Mouse (Mus musculus) heart, embryonic 12.5 days (tissue): ENCODE measurements around the gene Gstp2. TPM values are rescaled to one million over a fixed set of nuclear protein-coding genes. Genes with fewer than 3 reads are reported as not detected.

Experiments used
- ATAC-seq: fragments of 200-750 bp; cut with Nextera tagmentation; 2 replicates; pipeline ENCODE4 v1.8.0; 2017; ENCODE audit warnings: moderate TSS enrichment, moderate library complexity; ENCODE audit not compliant: insufficient number of reproducible peaks, low FRiP score
- H3K27ac ChIP-seq: fragments of 300-500 bp; sonication (generic); 2 replicates; pipeline ENCODE4 v1.5.1; 2016; ENCODE audit warnings: mild to moderate bottlenecking, moderate library complexity; ENCODE audit not compliant: poor library complexity, severe bottlenecking
- H3K27me3 ChIP-seq: fragments of 300-500 bp; sonication (generic); replicated peaks from 2 replicates; pipeline ENCODE4 v1.6.1; 2016; ENCODE audit warnings: mild to moderate bottlenecking, moderate library complexity
- H3K36me3 ChIP-seq: fragments of 300-500 bp; sonication (generic); 2 replicates; pipeline ENCODE4 v1.6.1; 2016; ENCODE audit warnings: mild to moderate bottlenecking, moderate library complexity
- H3K4me1 ChIP-seq: fragments of 300-500 bp; sonication (generic); replicated peaks from 2 replicates; pipeline ENCODE4 v1.6.1; 2016; ENCODE audit warnings: mild to moderate bottlenecking
- H3K4me2 ChIP-seq: fragments of 300-500 bp; sonication (generic); 2 replicates; pipeline ENCODE4 v1.6.1; 2016; ENCODE audit warnings: mild to moderate bottlenecking, moderate library complexity
- H3K4me3 ChIP-seq: fragments of 300-500 bp; sonication (generic); 2 replicates; pipeline ENCODE4 v1.5.1; 2016; ENCODE audit warnings: mild to moderate bottlenecking
- H3K9ac ChIP-seq: fragments of 300-500 bp; sonication (generic); 2 replicates; pipeline ENCODE4 v1.6.1; 2016; ENCODE audit warnings: mild to moderate bottlenecking, moderate library complexity
- H3K9me3 ChIP-seq: fragments of 300-500 bp; sonication (generic); replicated peaks from 2 replicates; pipeline ENCODE4 v1.6.1; 2016; ENCODE audit warnings: mild to moderate bottlenecking, moderate library complexity
- WGBS: fragments of 180-500 bp; shearing (Covaris S2); methylation state at CpG from one replicate; pipeline ENCODE4 v1.1.7; 2016; 5-methylcytosine and 5-hydroxymethylcytosine counted together
- polyA plus RNA-seq: library from polyadenylated mRNA; unstranded; fragments of >200 nt; fragmentation: Nextera tagmentation; extraction: Ambion mirVana; gene quantifications from 2 replicates; pipeline ENCODE4 v1.2.1, GENCODE M21; 2016

Gene Gstp2
- polyA plus RNA-seq, 1 experiment from 2014 or later: 7.1 TPM

DNA sequence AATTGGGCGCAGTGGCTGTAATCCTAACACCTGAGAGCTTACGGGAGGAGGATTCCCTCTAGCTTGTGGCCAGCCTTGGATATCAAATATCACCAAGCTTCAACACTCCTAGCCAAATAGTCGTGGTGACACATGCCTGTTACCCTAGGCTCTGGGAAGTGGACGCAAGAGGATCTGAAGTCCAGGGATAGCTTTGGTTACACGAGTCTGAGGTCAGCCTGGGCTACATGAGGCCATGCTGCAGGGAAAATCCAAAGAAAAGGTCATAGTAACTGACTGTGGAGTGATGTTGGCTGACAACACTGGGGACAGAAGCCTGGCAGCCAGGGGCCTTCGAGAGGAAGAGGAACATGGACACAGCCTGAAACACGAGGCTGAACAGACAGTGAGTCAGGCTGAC is 49.7 kb downstream of the Gstp2 start:
- H3K9ac ChIP-seq: no peak overlapping the region
- H3K4me1 ChIP-seq: peaks cover 18% of the 10 kb centered on the region
- no peak overlapping the region for H3K4me3 ChIP-seq
- H3K27me3 ChIP-seq: peaks cover 10% of the 10 kb centered on the region; the same call in 1 of the 2 replicates
- H3K4me2 ChIP-seq: no peak overlapping the region
- H3K36me3 ChIP-seq: no peaks in the 10 kb centered on the region
- no peaks in the 10 kb centered on the region for H3K9me3 ChIP-seq
- ATAC-seq: no peak
- no peak overlapping the region for H3K27ac ChIP-seq
- 64% methylated on average over 7 of the region's 7 CpGs for WGBS

DNA sequence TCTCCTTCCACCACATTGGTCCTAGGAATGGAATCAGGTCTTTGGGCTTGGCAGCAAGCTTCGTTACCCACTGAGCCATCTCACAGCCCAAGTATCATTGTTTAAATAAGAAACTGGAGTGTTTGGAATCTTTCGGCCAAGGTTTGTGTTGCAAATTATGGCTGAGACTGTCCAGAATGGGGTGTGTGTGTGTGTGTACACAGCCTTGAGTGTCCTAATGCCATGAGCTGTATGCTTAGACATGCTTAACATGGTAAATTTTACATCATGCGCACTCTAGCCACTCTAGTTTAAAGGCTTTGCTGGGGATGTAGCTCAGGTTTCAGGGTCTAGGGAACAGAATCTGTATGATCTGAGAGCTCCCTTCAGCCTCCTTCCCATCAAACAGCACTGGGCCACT is 50.3 kb downstream of the Gstp2 start:
- peaks cover 14% of the 10 kb centered on the region for H3K4me1 ChIP-seq
- H3K4me2 ChIP-seq: no peak overlapping the region
- 88% methylated on average over 3 of the region's 3 CpGs for WGBS
- H3K27me3 ChIP-seq: peaks cover 15% of the 10 kb centered on the region; the same call in 1 of the 2 replicates
- no peak overlapping the region for H3K9ac ChIP-seq
- no peak overlapping the region for H3K27ac ChIP-seq
- no peak overlapping the region for H3K4me3 ChIP-seq
- H3K36me3 ChIP-seq: no peaks in the 10 kb centered on the region
- H3K9me3 ChIP-seq: no peaks in the 10 kb centered on the region
- ATAC-seq: no peak

DNA sequence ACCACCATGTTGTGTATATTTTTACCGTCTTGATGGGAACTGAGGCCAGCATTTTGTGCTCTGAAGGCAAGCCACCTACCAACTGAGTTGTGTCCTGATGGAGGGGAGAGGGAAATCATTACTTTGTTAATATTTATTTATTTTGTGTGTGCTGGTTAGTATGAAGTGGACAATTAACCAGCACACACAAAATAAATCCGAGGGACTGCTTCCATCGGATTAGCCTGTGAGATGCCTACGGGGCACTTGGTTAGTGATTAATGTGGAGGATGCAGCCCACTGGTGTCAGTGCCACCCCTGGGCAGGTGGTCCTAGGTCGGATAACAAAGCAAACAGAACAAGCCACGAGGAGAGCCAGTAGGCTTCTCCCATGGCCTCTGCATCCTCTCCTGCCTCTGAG is 50.9 kb downstream of the Gstp2 start:
- no peak for ATAC-seq
- Histone ChIP-seq H3K27me3 (peaks cover 15% of the 10 kb centered on the region; the same call in 1 of the 2 replicates), H3K4me2 (no peak overlapping the region), H3K9ac (no peak overlapping the region), H3K27ac (no peak overlapping the region), H3K9me3 (no peaks in the 10 kb centered on the region), H3K4me1 (peaks cover 14% of the 10 kb centered on the region), H3K36me3 (no peaks in the 10 kb centered on the region), H3K4me3 (no peak overlapping the region)
- 66% methylated on average over 6 of the region's 6 CpGs for WGBS

GRCm38 (mm10) chr19:3992416-3992815 is 53.4 kb downstream of the Gstp2 start, which contains the start of gene Tbx10:
Gene Tbx10 (plus strand): TSS chr19:3992752.
- Histone ChIP-seq H3K36me3 (peaks cover 3% of the 10 kb centered on the region; the same call in 1 of the 2 replicates), H3K4me1 (peaks cover 4% of the 10 kb centered on the region; the same call in 1 of the 2 replicates), H3K4me2 (no peak within 1 kb of the TSS), H3K4me3 (no peak within 1 kb of the TSS), H3K27me3 (peaks cover 15% of the 10 kb centered on the region; the same call in 1 of the 2 replicates), H3K9ac (no peak within 1 kb of the TSS), H3K9me3 (no peaks in the 10 kb centered on the region), H3K27ac (no peak within 1 kb of the TSS)
- WGBS: 41% methylated on average over 5 of the region's 5 CpGs
- ATAC-seq: no peak

- Histone ChIP-seq H3K36me3 (peaks cover 3% of the 10 kb centered on the region; the same call in 1 of the 2 replicates), H3K4me1 (peaks cover 2% of the 10 kb centered on the region), H3K27ac (no peak overlapping the region), H3K4me2 (no peak overlapping the region), H3K27me3 (peaks cover 15% of the 10 kb centered on the region; the same call in 1 of the 2 replicates), H3K9me3 (no peaks in the 10 kb centered on the region), H3K4me3 (no peak overlapping the region), H3K9ac (no peak overlapping the region)
- no peak for ATAC-seq
- WGBS: 85% methylated on average over 3 of the region's 3 CpGs
Measured at GRCm38 (mm10) chr19:3991966-3992365, 53.9 kb downstream of the Gstp2 start.

GRCm38 (mm10) chr19:3991562-3991961 is 54.3 kb downstream of the Gstp2 start:
- Histone ChIP-seq H3K9me3 (no peaks in the 10 kb centered on the region), H3K4me3 (no peak overlapping the region), H3K4me2 (no peak overlapping the region), H3K36me3 (peaks cover 3% of the 10 kb centered on the region; the same call in 1 of the 2 replicates), H3K27ac (no peak overlapping the region), H3K4me1 (peaks cover 6% of the 10 kb centered on the region), H3K27me3 (peaks cover 15% of the 10 kb centered on the region; the same call in 1 of the 2 replicates), H3K9ac (no peak overlapping the region)
- WGBS: 89% methylated on average over 3 of the region's 3 CpGs
- ATAC-seq: no peak

DNA sequence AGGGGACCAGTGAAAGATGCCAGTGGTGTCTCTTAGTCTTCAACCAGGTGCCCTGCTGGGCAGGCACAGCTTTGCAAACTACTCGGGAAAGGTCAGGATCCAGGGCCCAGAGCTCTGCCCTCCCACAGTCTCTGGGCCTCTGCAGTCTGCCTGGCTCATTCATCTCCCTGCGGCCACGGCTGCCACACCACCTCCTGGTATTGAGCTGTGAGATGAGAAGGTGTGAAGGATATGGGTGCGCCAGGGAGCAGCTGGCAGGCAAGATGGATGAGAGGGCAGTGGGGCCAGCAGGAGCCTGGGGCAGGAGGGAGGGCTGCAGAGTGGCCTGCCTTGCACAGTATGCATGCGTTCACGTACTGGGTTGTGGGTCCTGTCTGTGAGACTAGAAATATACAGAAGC is 55.0 kb downstream of the Gstp2 start:
- Histone ChIP-seq H3K36me3 (peaks cover 3% of the 10 kb centered on the region; the same call in 1 of the 2 replicates), H3K9ac (no peak overlapping the region; the same call in 1 of the 2 replicates), H3K4me3 (no peak overlapping the region)

More for the DNA sequence above, 55.0 kb downstream of the Gstp2 start:
- H3K9me3 ChIP-seq: no peaks in the 10 kb centered on the region
- H3K27me3 ChIP-seq: peaks cover 15% of the 10 kb centered on the region; the same call in 1 of the 2 replicates
- H3K27ac ChIP-seq: no peak overlapping the region
- H3K4me1 ChIP-seq: peaks cover 13% of the 10 kb centered on the region
- no peak for ATAC-seq
- 54% methylated on average over 6 of the region's 6 CpGs for WGBS
- no peak overlapping the region for H3K4me2 ChIP-seq

Other genes starting within 250 kb of the Gstp2 start
- gene Chka, start 194.2 kb downstream of the Gstp2 start, polyA plus RNA-seq: 30.1 and 36.1 TPM in 2 replicates
- gene Tcirg1, start 138.9 kb downstream of the Gstp2 start, polyA plus RNA-seq: 22.3 and 26.1 TPM in 2 replicates
- gene Ndufs8, start 133.2 kb downstream of the Gstp2 start, polyA plus RNA-seq: 298 and 324 TPM in 2 replicates
- 2.0 and 2.3 TPM in 2 replicates for gene Aldh3b1, start 116.2 kb downstream of the Gstp2 start, polyA plus RNA-seq
- 7.8 and 8.9 TPM in 2 replicates for gene Unc93b1, start 110.8 kb downstream of the Gstp2 start, polyA plus RNA-seq
- gene Aldh3b3, start 87.4 kb downstream of the Gstp2 start, polyA plus RNA-seq: not detected in 2 replicates
- gene Aldh3b2, start 73.7 kb downstream of the Gstp2 start, polyA plus RNA-seq: 0.40 and 0.86 TPM in 2 replicates
- gene Acy3, start 59.5 kb downstream of the Gstp2 start, polyA plus RNA-seq: 9.3 and 9.5 TPM in 2 replicates
- gene Tbx10, start 53.3 kb downstream of the Gstp2 start, polyA plus RNA-seq: not detected in 2 replicates
- 41.0 and 44.7 TPM in 2 replicates for gene Nudt8, start 45.4 kb downstream of the Gstp2 start, polyA plus RNA-seq
- gene Gm49405, start 45.4 kb downstream of the Gstp2 start, polyA plus RNA-seq: 4.2 and 4.6 TPM in 2 replicates
- 74.6 and 84.9 TPM in 2 replicates for gene Doc2g, start 42.7 kb downstream of the Gstp2 start, polyA plus RNA-seq
- 402 and 417 TPM in 2 replicates for gene Ndufv1, start 33.2 kb downstream of the Gstp2 start, polyA plus RNA-seq
- gene Gstp1, start 8.0 kb downstream of the Gstp2 start, polyA plus RNA-seq: 346 and 369 TPM in 2 replicates
- gene Gstp3, start 13.5 kb upstream of the Gstp2 start, polyA plus RNA-seq: 0.69 TPM in 1 of 2 replicates, not detected in the other
- not detected in 2 replicates for gene Cabp2, start 35.6 kb upstream of the Gstp2 start, polyA plus RNA-seq
- gene Cdk2ap2, start 51.2 kb upstream of the Gstp2 start, polyA plus RNA-seq: 54.4 and 57.6 TPM in 2 replicates
- 23.3 and 23.5 TPM in 2 replicates for gene Pitpnm1, start 54.0 kb upstream of the Gstp2 start, polyA plus RNA-seq
- 80.4 and 82.6 TPM in 2 replicates for gene Aip, start 79.8 kb upstream of the Gstp2 start, polyA plus RNA-seq
- not detected in 2 replicates for gene Gpr152, start 93.8 kb upstream of the Gstp2 start, polyA plus RNA-seq
- gene Cabp4, start 98.0 kb upstream of the Gstp2 start, polyA plus RNA-seq: 0.13 TPM in 1 of 2 replicates, not detected in the other
- gene Coro1b, start 102.6 kb upstream of the Gstp2 start, polyA plus RNA-seq: 115 and 122 TPM in 2 replicates
- 0.73 and 1.1 TPM in 2 replicates for gene Ptprcap, start 107.6 kb upstream of the Gstp2 start, polyA plus RNA-seq
- 52.9 and 55.7 TPM in 2 replicates for gene Rps6kb2, start 117.3 kb upstream of the Gstp2 start, polyA plus RNA-seq
- 2.5 and 3.6 TPM in 2 replicates for gene Carns1, start 129.5 kb upstream of the Gstp2 start, polyA plus RNA-seq
- 1.5 and 1.6 TPM in 2 replicates for gene Tbc1d10c, start 145.3 kb upstream of the Gstp2 start, polyA plus RNA-seq
- gene Ppp1ca, start 146.0 kb upstream of the Gstp2 start, polyA plus RNA-seq: 627 and 649 TPM in 2 replicates
- gene Rad9a, start 155.6 kb upstream of the Gstp2 start, polyA plus RNA-seq: 22.6 and 23.1 TPM in 2 replicates
- 1.3 and 1.4 TPM in 2 replicates for gene Clcf1, start 168.2 kb upstream of the Gstp2 start, polyA plus RNA-seq
- not detected in 2 replicates for gene AC109138.7, start 168.3 kb upstream of the Gstp2 start, polyA plus RNA-seq
- gene Pold4, start 185.9 kb upstream of the Gstp2 start, polyA plus RNA-seq: 16.6 and 19.4 TPM in 2 replicates
- gene Ssh3, start 223.2 kb upstream of the Gstp2 start, polyA plus RNA-seq: 4.5 and 4.7 TPM in 2 replicates
- 1.6 and 2.0 TPM in 2 replicates for gene Ankrd13d, start 237.1 kb upstream of the Gstp2 start, polyA plus RNA-seq